Mouse (Mus musculus) right cerebral cortex, adult 2 months (tissue): Measurements from ENCODE around the gene Tctex1d1.

ENCODE experiments used
- DNase-seq, 2 experiments: peaks; one replicate each; pipeline ENCODE4 v3.0.0; 2021 to 2022; ENCODE audit warnings: low spot score in 2 of 2

The Tctex1d1 gene

GRCm38 (mm10) chr4:102978440-102978839, at the start of gene Tctex1d1:
Gene Tctex1d1 (plus strand): TSS chr4:102978606.
- peak in 1 of 2 experiments; percentile 20 for DNase-seq

- DNase-seq = no peak
Observed at GRCm38 (mm10) chr4:102929491-102929890, 48.9 kb upstream of the Tctex1d1 start.

GRCm38 (mm10) chr4:102930679-102931078, 47.7 kb upstream of the Tctex1d1 start:
- DNase-seq = peak; percentile 42 to 44

GRCm38 (mm10) chr4:102940266-102940665, 38.1 kb upstream of the Tctex1d1 start:
- peak in 1 of 2 experiments; percentile 22 for DNase-seq

- DNase-seq = peak; percentile 30 to 52
Observed at GRCm38 (mm10) chr4:102940738-102941137, 37.7 kb upstream of the Tctex1d1 start.

GRCm38 (mm10) chr4:102944325-102944724, 34.1 kb upstream of the Tctex1d1 start:
- DNase-seq = no peak

- DNase-seq = peak; percentile 24 to 29
Observed at GRCm38 (mm10) chr4:102952476-102952875, 25.9 kb upstream of the Tctex1d1 start.

- DNase-seq = no peak
Observed at GRCm38 (mm10) chr4:102955294-102955956, 23.0 kb upstream of the Tctex1d1 start.

GRCm38 (mm10) chr4:102959409-102959808, 19.0 kb upstream of the Tctex1d1 start:
- DNase-seq = no peak

- DNase-seq = no peak
Observed at GRCm38 (mm10) chr4:102964174-102964573, 14.2 kb upstream of the Tctex1d1 start.

GRCm38 (mm10) chr4:102967811-102968210, 10.6 kb upstream of the Tctex1d1 start:
- no peak for DNase-seq

GRCm38 (mm10) chr4:102969599-102969998, 8.8 kb upstream of the Tctex1d1 start:
- DNase-seq = no peak

GRCm38 (mm10) chr4:102971159-102971558, 7.2 kb upstream of the Tctex1d1 start:
- no peak for DNase-seq

GRCm38 (mm10) chr4:102972071-102972470, 6.3 kb upstream of the Tctex1d1 start:
- no peak for DNase-seq

- no peak for DNase-seq
Observed at GRCm38 (mm10) chr4:102974172-102974571, 4.2 kb upstream of the Tctex1d1 start.

GRCm38 (mm10) chr4:102976290-102977275, 1.8 kb upstream of the Tctex1d1 start:
- no peak for DNase-seq

- DNase-seq = no peak
Observed at GRCm38 (mm10) chr4:102977778-102978321, 556 bp upstream of the Tctex1d1 start.

GRCm38 (mm10) chr4:102979385-102979784, 979 bp downstream of the Tctex1d1 start:
- no peak for DNase-seq

GRCm38 (mm10) chr4:102981709-102982108, 3.3 kb downstream of the Tctex1d1 start:
- DNase-seq = no peak

- no peak for DNase-seq
Observed at GRCm38 (mm10) chr4:102986173-102986572, 7.8 kb downstream of the Tctex1d1 start.

GRCm38 (mm10) chr4:102986917-102987316, 8.5 kb downstream of the Tctex1d1 start:
- DNase-seq = peak; percentile 63 to 68

- no peak for DNase-seq
Observed at GRCm38 (mm10) chr4:102987325-102987724, 8.9 kb downstream of the Tctex1d1 start.
